Mouse (Mus musculus) G1E (cell line): Measurements from ENCODE around the gene 9230112D13Rik.

Experiments used
- CTCF ChIP-seq: IDR thresholded peaks from 2 replicates; pipeline ENCODE4 v1.5.1; 2012; ENCODE audit warnings: low read depth, low read length, inconsistent platforms, mixed read lengths
- GATA2 ChIP-seq: IDR thresholded peaks from 2 replicates; pipeline ENCODE4 v1.6.1; 2012; ENCODE audit warnings: low read depth, low read length, inconsistent platforms, borderline replicate concordance

DNA sequence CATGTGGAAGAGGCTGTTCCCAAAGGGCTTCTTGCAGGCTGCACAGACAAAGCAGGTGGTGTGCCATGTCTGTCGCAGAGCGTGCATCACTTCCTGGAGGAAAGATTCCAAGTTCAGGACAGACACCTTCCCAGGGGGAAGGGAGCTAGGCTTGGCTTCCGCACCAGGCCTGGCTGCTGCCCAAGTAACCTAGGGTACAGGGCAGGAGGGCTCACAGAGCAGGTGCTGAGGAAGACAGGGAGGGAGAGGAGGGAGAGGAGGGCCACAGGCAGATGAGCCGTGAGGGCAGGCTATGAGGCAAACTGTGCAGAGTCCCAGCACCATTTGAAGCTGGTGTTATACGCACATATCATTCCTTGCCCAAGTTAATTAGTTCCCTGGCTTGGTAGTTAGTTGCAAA lies 19.3 kb upstream of the 9230112D13Rik start:
- no peak for TF ChIP-seq GATA2
- TF ChIP-seq CTCF: no peak
